15 mouse cellular contexts compared by ENCODE assay signal in genomic region chr3:131228083-131228482, GRCm38 (mm10). TPM values are rescaled to one million over a fixed set of nuclear protein-coding genes. Genes with fewer than 3 reads are reported as not detected.
A peak's percentile ranks its signal among the peaks of the same experiment; 100 is the strongest.
DNase-seq lines count a peak whose midpoint lies in the region; ATAC-seq and TF ChIP-seq lines count a peak whose summit lies in the region.
"Had no signal": no experiment of that assay in that cellular context is flagged by ENCODE, and none has a peak within 500 bp of the region (broad histone marks: within the 10 kb centered on the region; RNA-seq: fewer than 3 reads in every experiment).

No protein-coding gene starts in this region.

- peaks cover 22% of the 10 kb centered on the region for H3K36me3 ChIP-seq in small intestine, adult 2 months (ENCODE audit: control insufficient read depth, insufficient read depth, low read length)
- no peaks in the 10 kb centered on the region for H3K36me3 ChIP-seq in hindbrain, embryonic 11.5 days (ENCODE audit: control insufficient read depth, insufficient read depth, low read length)
- H3K36me3 ChIP-seq: neural tube, embryonic 13.5 days had no signal

- no peak for ATAC-seq in hindbrain, embryonic 11.5 days (ENCODE audit: low FRiP score)
- ATAC-seq: forebrain, embryonic 14.5 days had no signal

- peak; percentile 53 for TF ChIP-seq CTCF in lung, adult 2 months (IDR thresholded peaks at IDR 0.05; ENCODE audit: insufficient read depth, low read length)
- TF ChIP-seq CTCF in small intestine, adult 2 months (IDR thresholded peaks at IDR 0.05; ENCODE audit: extremely low read depth, insufficient read length, insufficient replicate concordance, low read depth, low read length) = peak; percentile 38; the same call in 1 of the 2 replicates

- no peak for TF ChIP-seq POLR2A in lung, adult 2 months (IDR thresholded peaks at IDR 0.05; ENCODE audit: borderline replicate concordance, extremely low read depth, low read depth, low read length)
- no peak for TF ChIP-seq POLR2A in small intestine, adult 2 months (IDR thresholded peaks at IDR 0.05; ENCODE audit: low read depth, low read length)

- no peaks in the 10 kb centered on the region for H3K4me1 ChIP-seq in lung, adult 2 months (ENCODE audit: control insufficient read depth, insufficient read depth, low read length)
- no peaks in the 10 kb centered on the region for H3K4me1 ChIP-seq in small intestine, adult 2 months (ENCODE audit: control insufficient read depth, insufficient read depth, insufficient read length, low read length)
- H3K4me1 ChIP-seq in hindbrain, embryonic 11.5 days (replicated peaks; ENCODE audit: control insufficient read depth, insufficient read depth, low read length) = no peaks in the 10 kb centered on the region
- H3K4me1 ChIP-seq: neural tube, embryonic 13.5 days had no signal

- DNase-seq in adrenal gland, postnatal 14 days = peak; percentile 36
- no peak for DNase-seq in adrenal gland, postnatal 36 days
- DNase-seq in lung, adult 2 months = no peak
- no peak for DNase-seq in lung, adult 18-20 months
- DNase-seq in T-cell, adult 2 months (ENCODE audit: low spot score) = peak; percentile 57
- DNase-seq in hindbrain, embryonic 11.5 days (ENCODE audit: low spot score) = no peak
- no peak for DNase-seq in left cerebral cortex, postnatal 4 days
- DNase-seq: adrenal gland, postnatal 25 days; embryo, embryonic 11 days; heart, postnatal 10 days; lung, postnatal 10 days; right cerebral cortex, postnatal 4 days had no signal

- 72% methylated on average over 6 of the region's 6 CpGs for WGBS in lung, adult 2 months
- 76% methylated on average over 6 of the region's 6 CpGs for WGBS in small intestine, adult 2 months
- WGBS in hindbrain, embryonic 11.5 days = 70% methylated on average over 6 of the region's 6 CpGs

- no peak overlapping the region for H3K4me2 ChIP-seq in hindbrain, embryonic 11.5 days (replicated peaks; ENCODE audit: low read depth, low read length)
- H3K4me2 ChIP-seq: neural tube, embryonic 13.5 days had no signal

- no peak overlapping the region for H3K9ac ChIP-seq in hindbrain, embryonic 11.5 days (ENCODE audit: low read depth, low read length)
- H3K9ac ChIP-seq: neural tube, embryonic 13.5 days had no signal

- H3K4me3 ChIP-seq in lung, adult 2 months (replicated peaks; ENCODE audit: extremely low read depth, low read depth, low read length) = no peak overlapping the region
- H3K4me3 ChIP-seq in small intestine, adult 2 months (ENCODE audit: low read depth, low read length) = no peak overlapping the region
- no peak overlapping the region for H3K4me3 ChIP-seq in hindbrain, embryonic 11.5 days (ENCODE audit: low read depth, low read length)
- H3K4me3 ChIP-seq: neural tube, embryonic 13.5 days had no signal

- intact Hi-C loops in left cerebral cortex, postnatal 4 days (cut with DNase I) = no loop called here

- no peaks in the 10 kb centered on the region for H3K9me3 ChIP-seq in hindbrain, embryonic 11.5 days (ENCODE audit: control insufficient read depth, low read length)
- H3K9me3 ChIP-seq: neural tube, embryonic 13.5 days had no signal

- H3K27me3 ChIP-seq in small intestine, adult 2 months (ENCODE audit: control insufficient read depth, insufficient read depth, low read length) = no peaks in the 10 kb centered on the region
- H3K27me3 ChIP-seq in hindbrain, embryonic 11.5 days (ENCODE audit: control insufficient read depth, insufficient read depth, low read length) = no peaks in the 10 kb centered on the region
- H3K27me3 ChIP-seq: neural tube, embryonic 13.5 days had no signal

- H3K27ac ChIP-seq in small intestine, adult 2 months (ENCODE audit: insufficient read depth, low read depth, low read length) = no peak overlapping the region
- no peak overlapping the region for H3K27ac ChIP-seq in hindbrain, embryonic 11.5 days (ENCODE audit: low read depth, low read length)
- H3K27ac ChIP-seq: neural tube, embryonic 13.5 days had no signal

RNA-seq across cellular contexts. Expression of gene Hadh, which starts 43.8 kb away (rescaled TPM):
- 822 and 851 TPM in 2 replicates for total RNA-seq in adrenal gland, postnatal 14 days (2021)
- 100 to 1,000 TPM; 430 to 487 TPM for total RNA-seq in adrenal gland, postnatal 36 days (2021)
- 79.7 and 113 TPM in 2 replicates for polyA plus RNA-seq in lung, adult 2 months (2012; rRNA removed)
- polyA plus RNA-seq in small intestine, adult 2 months (2012; rRNA removed) = 118 and 314 TPM in 2 replicates
- 60.4 and 63.6 TPM in 2 replicates for polyA plus RNA-seq in hindbrain, embryonic 11.5 days (2014; fragmentation: Nextera tagmentation; extraction: Ambion mirVana)
- 10 to 100 TPM; 16.5 to 18.2 TPM for total RNA-seq in left cerebral cortex, postnatal 4 days (2021)

Comparison
In these comparisons a context has a peak if more than half of its experiments do, and no peak if none do; other contexts are left out.
1. DNase-seq: peak in adrenal gland, postnatal 14 days (single experiment) and T-cell, adult 2 months (single experiment); none in adrenal gland, postnatal 36 days (0 of 2), lung, adult 2 months (single experiment), lung, adult 18-20 months (0 of 2), hindbrain, embryonic 11.5 days (single experiment) and left cerebral cortex, postnatal 4 days (single experiment).
2. RNA of gene Hadh, which starts 43.8 kb away (total RNA-seq): 822 to 851 TPM in adrenal gland, postnatal 14 days and 430 to 487 TPM in adrenal gland, postnatal 36 days; 16.5 to 18.2 TPM in left cerebral cortex, postnatal 4 days; every median in the first group is over 10 times any median in the second.